Mouse (Mus musculus) macrophage (primary cell): ENCODE data around the gene Slc35b2. TPM values are rescaled to one million over a fixed set of nuclear protein-coding genes. Genes with fewer than 3 reads are reported as not detected.

Source experiments
- H3K27ac ChIP-seq: fragments of 350-480 bp; formaldehyde crosslinking; 2 replicates; pipeline ENCODE4 v1.9.0; 2021
- H3K36me3 ChIP-seq: fragments of 350-480 bp; formaldehyde crosslinking; 2 replicates; pipeline ENCODE4 v1.9.0; 2021; ENCODE audit errors: inconsistent target
- H3K4me3 ChIP-seq: fragments of 350-480 bp; formaldehyde crosslinking; 2 replicates; pipeline ENCODE4 v1.9.0; 2021; ENCODE audit errors: inconsistent target
- H3K79me2 ChIP-seq: fragments of 350-480 bp; formaldehyde crosslinking; 2 replicates; pipeline ENCODE4 v1.9.0; 2021; ENCODE audit errors: inconsistent target
- WGBS: methylation state at CpG from one replicate; pipeline ENCODE4 v1.1.7; 2026; ENCODE audit warnings: inconsistent platforms; ENCODE audit not compliant: missing documents; 5-methylcytosine and 5-hydroxymethylcytosine counted together
- polyA plus RNA-seq: library from polyadenylated mRNA; stranded (reverse); fragments of 250-400 nt; gene quantifications from 3 replicates; pipeline ENCODE4 v1.2.4, GENCODE M21; 2018; ENCODE audit warnings: inconsistent platforms

Gene Slc35b2
- polyA plus RNA-seq, 1 experiment from 2014 or later = 41.2 TPM

DNA sequence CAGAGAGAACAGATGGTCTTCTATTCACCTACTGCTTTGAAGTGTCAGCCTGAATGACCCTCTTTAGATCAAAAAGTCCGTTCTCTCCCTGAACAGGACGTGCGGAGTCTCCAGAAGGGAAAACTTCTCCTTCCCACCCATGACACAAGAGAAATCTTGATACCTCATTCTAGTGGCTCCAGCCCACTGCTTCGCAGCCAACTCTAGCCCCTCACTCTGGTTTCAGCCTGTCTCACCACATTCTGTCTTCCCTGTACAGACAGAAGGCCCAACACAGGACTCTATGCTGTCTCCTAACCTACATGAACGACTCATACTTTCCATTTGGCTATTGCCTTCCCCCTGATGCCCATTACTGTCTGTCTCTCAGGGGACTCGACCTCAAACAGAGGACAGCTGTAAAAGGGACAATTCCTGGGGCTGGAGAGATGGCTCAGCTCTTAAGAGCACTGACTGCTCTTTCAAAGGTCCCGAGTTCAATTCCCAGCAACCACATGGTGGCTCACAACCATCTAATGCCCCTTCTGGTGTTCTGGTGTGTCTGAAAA, 12.4 kb upstream of the Slc35b2 start:
- no peak overlapping the region for H3K27ac ChIP-seq
- H3K79me2 ChIP-seq = peaks cover 6% of the 10 kb centered on the region; the same call in 1 of the 2 replicates
- WGBS = 70% methylated on average over 7 of the region's 7 CpGs
- H3K36me3 ChIP-seq = no peaks in the 10 kb centered on the region
- no peak overlapping the region for H3K4me3 ChIP-seq

DNA sequence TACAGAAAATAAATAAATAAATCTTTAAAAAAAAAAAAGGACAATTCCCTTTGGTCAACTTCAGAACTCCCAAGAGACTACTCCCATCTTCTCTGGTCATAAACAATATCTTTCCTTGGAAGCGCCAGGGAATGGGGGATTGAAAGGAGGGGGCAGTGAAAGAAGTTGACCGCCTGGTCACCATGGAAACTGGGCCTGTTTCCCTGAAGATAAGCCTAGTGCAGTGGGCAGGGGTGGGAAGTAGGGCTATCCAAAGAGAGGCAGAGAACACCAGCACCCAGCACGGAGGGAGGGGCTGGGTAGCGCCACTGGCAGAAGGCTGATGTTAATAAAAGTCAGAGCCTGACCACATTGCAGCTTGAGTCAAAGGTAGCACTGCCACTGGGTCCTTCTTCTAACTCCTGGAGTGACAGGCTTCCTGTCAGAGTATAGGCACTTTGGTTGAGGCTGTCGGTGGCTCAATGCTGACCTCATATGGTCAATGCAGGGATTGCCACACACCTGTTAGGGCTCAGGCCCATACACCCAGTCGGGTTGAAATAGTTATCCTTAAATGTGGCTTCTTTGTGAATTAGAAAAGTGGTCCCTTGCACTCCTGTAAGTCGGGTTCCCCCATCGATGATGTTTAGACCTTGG, 11.7 kb upstream of the Slc35b2 start:
- Histone ChIP-seq H3K36me3 (no peaks in the 10 kb centered on the region), H3K79me2 (peaks cover 7% of the 10 kb centered on the region; the same call in 1 of the 2 replicates), H3K4me3 (no peak overlapping the region), H3K27ac (no peak overlapping the region)
- 12% methylated on average over 8 of the region's 8 CpGs for WGBS

DNA sequence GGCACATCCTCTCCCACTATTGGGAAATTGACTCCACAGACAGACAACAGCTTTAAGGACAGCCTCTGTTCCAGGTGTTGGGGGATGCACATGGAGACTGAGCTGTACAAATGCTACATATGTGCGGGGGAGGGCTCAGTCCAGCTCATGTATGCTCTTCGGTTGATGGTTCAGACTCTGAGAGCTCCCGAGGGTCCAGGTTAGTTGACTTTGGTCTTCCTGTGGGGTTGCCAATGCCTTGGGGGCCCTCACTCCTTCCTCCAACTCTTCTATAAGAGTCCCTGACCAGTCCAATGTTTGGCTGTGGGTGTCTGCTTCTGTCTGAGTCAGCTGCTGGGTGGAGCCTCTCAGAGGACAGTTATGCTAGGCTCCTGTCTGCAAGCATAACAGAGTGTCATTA, 10.6 kb upstream of the Slc35b2 start:
- 89% methylated on average over 3 of the region's 3 CpGs for WGBS
- Histone ChIP-seq H3K79me2 (peaks cover 7% of the 10 kb centered on the region; the same call in 1 of the 2 replicates), H3K36me3 (no peaks in the 10 kb centered on the region), H3K4me3 (no peak overlapping the region), H3K27ac (no peak overlapping the region)

DNA sequence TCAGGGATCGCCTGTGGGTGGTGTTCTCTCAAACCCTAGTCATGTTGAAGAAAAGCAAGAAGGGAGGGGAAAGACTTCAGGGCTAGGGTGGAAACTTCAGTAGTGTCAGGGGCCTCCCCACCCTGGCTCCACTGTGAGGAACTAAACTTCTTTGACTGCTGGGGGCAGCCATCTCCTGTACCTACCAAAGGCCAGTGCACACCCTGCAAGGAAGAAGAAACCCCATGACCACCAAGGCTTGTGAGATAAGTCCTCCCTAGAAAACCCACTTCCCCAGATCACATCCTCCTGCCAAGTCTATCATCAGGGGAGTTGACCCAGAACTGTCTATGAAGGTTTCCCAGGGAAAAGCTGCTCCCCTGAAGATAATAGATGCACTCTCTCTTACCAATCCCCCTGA, 9.3 kb upstream of the Slc35b2 start:
- Histone ChIP-seq H3K27ac (no peak overlapping the region), H3K4me3 (no peak overlapping the region)
- WGBS = 36% methylated on average over 1 of the region's 1 CpGs

DNA sequence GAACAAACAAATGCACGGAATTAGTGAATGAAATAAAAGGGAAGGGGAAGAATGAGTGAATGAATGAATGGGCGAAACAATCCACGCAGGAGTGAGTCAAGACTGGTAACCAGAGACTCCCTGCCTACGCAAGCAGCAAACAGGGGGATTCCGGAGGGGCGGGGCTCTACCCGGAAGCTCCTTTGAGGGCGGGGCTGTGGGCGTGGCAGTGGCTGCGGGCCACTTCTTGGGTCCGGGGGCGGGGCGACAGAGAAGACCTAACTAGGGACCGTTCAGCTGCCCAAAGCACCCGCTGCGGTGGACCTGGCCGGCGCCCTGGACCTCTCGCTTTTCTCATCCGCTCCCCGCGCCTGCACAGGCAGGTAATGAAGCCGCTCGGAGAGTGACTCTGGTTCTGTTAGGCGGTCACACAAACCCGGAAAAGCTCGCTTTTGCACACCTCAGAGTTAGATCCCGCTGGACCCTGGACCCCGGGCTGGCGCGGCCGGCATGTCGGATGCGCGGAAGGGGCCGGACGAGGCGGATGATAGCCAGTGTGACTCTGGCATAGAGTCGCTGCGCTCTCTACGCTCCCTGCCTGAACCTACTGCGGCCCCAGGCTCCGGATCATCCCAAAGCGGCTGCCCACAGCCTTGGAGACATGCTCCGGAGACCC, 8.1 kb upstream of the Slc35b2 start, which contains the start of gene Nfkbie:
Gene Nfkbie (plus strand): TSS at position 252 of the 655 bp plus-strand sequence.
- Histone ChIP-seq H3K27ac (peak within 1 kb of the TSS; percentile 37), H3K36me3 (peaks cover 7% of the 10 kb centered on the region; the same call in 1 of the 2 replicates), H3K4me3 (peak within 1 kb of the TSS; percentile 60), H3K79me2 (peaks cover 7% of the 10 kb centered on the region; the same call in 1 of the 2 replicates)
- 0% methylated on average over 42 of the region's 45 CpGs for WGBS

More for the DNA sequence above, 9.3 kb upstream of the Slc35b2 start:
- peaks cover 7% of the 10 kb centered on the region; the same call in 1 of the 2 replicates for H3K79me2 ChIP-seq
- no peaks in the 10 kb centered on the region for H3K36me3 ChIP-seq

- 1% methylated on average over 14 of the region's 14 CpGs for WGBS
- Histone ChIP-seq H3K36me3 (peaks cover 11% of the 10 kb centered on the region; the same call in 1 of the 2 replicates), H3K27ac (peak overlapping the region; percentile 37), H3K79me2 (peaks cover 7% of the 10 kb centered on the region; the same call in 1 of the 2 replicates), H3K4me3 (peak overlapping the region; percentile 60)
These were observed 7.6 kb upstream of the Slc35b2 start for GRCm38 (mm10) chr17:45556107-45556489.

- H3K79me2 ChIP-seq = peaks cover 7% of the 10 kb centered on the region; the same call in 1 of the 2 replicates
- 3% methylated on average over 3 of the region's 3 CpGs for WGBS
- H3K27ac ChIP-seq = peak overlapping the region; percentile 37
- H3K4me3 ChIP-seq = peak overlapping the region; percentile 60
- H3K36me3 ChIP-seq = peaks cover 15% of the 10 kb centered on the region; the same call in 1 of the 2 replicates
These were observed 7.0 kb upstream of the Slc35b2 start for GRCm38 (mm10) chr17:45556514-45557245.

- H3K79me2 ChIP-seq = peaks cover 7% of the 10 kb centered on the region; the same call in 1 of the 2 replicates
- 12% methylated on average over 7 of the region's 7 CpGs for WGBS
- H3K4me3 ChIP-seq = peak overlapping the region; percentile 60
- H3K27ac ChIP-seq = peak overlapping the region; percentile 37
- H3K36me3 ChIP-seq = peaks cover 16% of the 10 kb centered on the region; the same call in 1 of the 2 replicates
These were observed 6.3 kb upstream of the Slc35b2 start for GRCm38 (mm10) chr17:45557246-45557824.

- WGBS = 34% methylated on average over 16 of the region's 16 CpGs
- Histone ChIP-seq H3K4me3 (no peak overlapping the region), H3K27ac (no peak overlapping the region), H3K36me3 (peaks cover 16% of the 10 kb centered on the region; the same call in 1 of the 2 replicates), H3K79me2 (peaks cover 7% of the 10 kb centered on the region; the same call in 1 of the 2 replicates)
These were observed 5.4 kb upstream of the Slc35b2 start for GRCm38 (mm10) chr17:45557998-45558862.

DNA sequence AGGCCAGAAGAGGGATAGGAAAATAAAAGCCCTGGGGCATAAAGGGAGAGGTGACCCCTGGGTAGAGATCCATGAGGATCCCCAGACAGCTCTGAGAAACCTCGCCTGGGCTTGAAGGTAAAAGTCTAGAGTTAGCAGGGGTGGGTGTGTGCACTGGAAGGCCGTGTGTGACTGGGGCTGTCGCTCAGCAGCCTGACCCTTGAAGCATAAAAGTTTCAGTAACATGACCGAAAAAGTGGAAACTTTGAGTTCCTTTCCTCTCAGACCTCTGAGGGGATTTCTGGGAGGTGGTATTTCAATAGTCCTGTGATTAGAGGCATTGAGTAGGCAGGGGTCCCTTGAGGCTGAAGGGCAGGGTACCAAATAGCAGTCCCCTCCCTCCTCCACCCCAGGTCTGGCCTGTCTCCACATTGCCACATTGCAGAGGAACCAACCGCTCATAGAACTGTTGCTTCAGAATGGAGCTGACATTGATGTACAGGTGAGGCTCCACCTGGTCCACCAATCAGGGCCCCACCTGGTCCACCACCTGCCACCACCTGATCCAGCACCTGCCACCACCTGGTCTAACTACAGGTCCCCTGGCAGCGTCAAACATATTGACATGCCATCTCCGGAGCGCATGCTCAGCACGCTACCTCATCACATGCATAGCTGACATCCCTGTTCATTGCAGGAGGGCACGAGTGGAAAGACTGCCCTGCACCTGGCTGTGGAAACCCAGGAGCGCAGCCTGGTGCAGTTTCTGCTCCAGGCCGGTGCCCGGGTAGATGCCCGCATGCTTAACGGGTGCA, 3.7 kb upstream of the Slc35b2 start:
- WGBS = 93% methylated on average over 13 of the region's 15 CpGs
- Histone ChIP-seq H3K36me3 (peaks cover 16% of the 10 kb centered on the region; the same call in 1 of the 2 replicates), H3K79me2 (peaks cover 13% of the 10 kb centered on the region), H3K27ac (no peak overlapping the region), H3K4me3 (no peak overlapping the region)

- 46% methylated on average over 12 of the region's 12 CpGs for WGBS
- peaks cover 12% of the 10 kb centered on the region for H3K79me2 ChIP-seq
- no peak overlapping the region for H3K4me3 ChIP-seq
- peaks cover 33% of the 10 kb centered on the region for H3K36me3 ChIP-seq
- no peak overlapping the region for H3K27ac ChIP-seq
These were observed 458 bp upstream of the Slc35b2 start for GRCm38 (mm10) chr17:45563216-45563615.

- WGBS = 27% methylated on average over 16 of the region's 18 CpGs
- H3K27ac ChIP-seq = peak overlapping the region; percentile 34
- peak overlapping the region; percentile 73 for H3K4me3 ChIP-seq
- peaks cover 19% of the 10 kb centered on the region for H3K79me2 ChIP-seq
- peaks cover 47% of the 10 kb centered on the region for H3K36me3 ChIP-seq
These were observed 934 bp downstream of the Slc35b2 start for GRCm38 (mm10) chr17:45564531-45565084.
